Mouse (Mus musculus) layer of hippocampus, adult 9-10 months (tissue): ENCODE results near the gene Vmn1r201.

Experiments
- DNase-seq: peaks from one replicate; pipeline ENCODE4 v3.0.0; 2022; ENCODE audit warnings: low spot score

The Vmn1r201 gene

DNA sequence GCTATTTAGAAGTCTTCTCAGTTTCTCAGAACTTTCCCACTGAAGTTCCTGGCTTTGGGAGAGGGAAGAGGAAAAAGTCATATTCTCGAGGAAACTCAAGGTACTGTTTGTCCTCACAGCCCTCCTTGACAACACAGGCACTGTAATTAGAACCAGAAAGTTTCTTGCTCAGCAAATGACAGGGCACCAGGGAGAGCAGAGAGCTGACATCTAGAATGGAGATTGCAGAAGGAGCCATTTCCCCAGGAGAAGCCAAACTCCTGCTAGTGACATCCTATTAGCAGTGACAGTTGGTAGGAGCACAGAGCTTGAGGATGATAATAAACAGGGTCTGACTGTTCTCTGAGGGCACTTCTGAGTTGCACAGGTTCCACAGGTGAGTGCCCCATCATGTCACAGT is at the start of gene Vmn1r201:
Gene Vmn1r201 (plus strand): TSS at position 301 of the 400 bp plus-strand sequence.
- DNase-seq = no peak

DNA sequence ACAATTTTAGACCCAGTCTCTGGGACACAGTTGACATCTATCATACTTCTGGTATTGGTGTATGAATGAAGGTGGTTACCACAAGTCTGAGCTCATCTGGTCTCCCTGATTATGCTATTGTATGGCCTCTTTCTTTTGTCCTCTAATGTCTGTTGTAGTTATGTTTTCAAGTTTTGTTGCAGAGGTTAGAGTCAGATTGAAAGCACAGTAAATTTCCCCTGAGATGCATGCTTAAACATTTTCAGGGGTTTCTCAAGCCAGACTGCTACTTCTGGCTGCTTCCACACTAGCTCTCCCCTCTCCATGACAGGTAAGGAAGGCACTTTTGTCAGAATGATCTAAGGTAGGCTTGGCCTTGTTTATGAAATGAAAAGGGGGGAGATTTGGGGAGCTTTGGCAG is 16.6 kb upstream of the Vmn1r201 start:
- no peak for DNase-seq

DNA sequence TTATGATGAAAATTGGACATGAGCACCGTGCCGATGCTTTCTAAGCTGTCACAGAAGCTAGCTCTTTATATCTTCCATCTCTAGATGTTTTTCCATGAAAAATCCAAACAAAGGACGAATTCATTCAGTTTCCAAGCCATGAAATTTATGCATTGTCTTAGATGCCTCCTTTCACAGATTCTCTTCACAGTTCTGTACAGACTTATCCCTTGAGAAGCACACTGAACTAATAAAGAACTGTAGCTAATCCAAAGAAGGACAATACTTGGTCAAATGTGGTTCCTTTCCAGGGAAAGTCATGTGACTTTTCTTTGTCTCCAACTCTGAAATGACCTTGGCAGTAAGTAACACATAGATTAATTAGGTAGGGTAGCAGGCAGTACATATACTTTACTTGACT is 30.7 kb downstream of the Vmn1r201 start:
- DNase-seq = no peak

DNA sequence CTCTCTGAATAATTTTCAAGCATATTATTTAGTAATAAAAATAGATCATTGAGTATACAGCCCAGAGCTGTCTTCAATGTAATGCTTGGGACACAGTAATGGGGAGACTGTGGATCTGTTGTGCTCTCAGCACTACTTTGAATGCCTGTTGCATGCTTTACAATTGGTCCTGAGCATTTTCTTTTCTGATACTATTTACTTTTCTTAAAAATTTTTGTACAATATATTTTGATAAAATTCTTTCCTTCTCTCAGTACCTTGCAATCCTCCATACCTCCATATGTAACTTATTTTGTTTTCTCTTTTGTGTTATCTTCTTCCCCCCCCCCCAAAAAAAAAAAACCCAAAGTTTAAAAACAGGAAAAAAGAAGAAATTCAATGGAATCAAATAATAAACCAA is 33.6 kb downstream of the Vmn1r201 start, which contains the start of gene Vmn1r202:
Gene Vmn1r202 (minus strand): TSS at position 101 of the 400 bp plus-strand sequence.
- DNase-seq = no peak

DNA sequence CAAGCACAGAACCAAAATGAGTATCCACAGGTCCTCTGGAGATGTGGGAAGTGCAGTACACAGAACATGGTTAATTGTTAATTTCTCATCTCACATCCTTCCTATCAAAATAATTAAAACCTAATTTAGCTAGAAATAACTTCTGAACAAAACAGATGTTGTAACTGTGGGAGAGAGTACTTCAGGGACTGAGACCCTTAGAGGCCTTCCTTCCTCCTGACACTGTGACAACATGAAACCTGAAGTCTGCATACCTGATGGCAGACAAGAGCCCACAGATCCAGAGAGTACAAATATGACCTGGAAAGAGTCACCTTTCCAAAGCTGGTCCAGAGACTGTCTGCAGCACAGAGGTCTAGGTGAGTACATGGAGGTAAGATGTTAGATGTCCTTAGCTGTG is 46.1 kb downstream of the Vmn1r201 start, which contains the start of gene Vmn1r203:
Gene Vmn1r203 (plus strand): TSS at position 301 of the 400 bp plus-strand sequence.
- DNase-seq = no peak
